Mouse (Mus musculus): ENCODE data around the gene Zfyve28. TPM values are rescaled to one million over a fixed set of nuclear protein-coding genes. Genes with fewer than 3 reads are reported as not detected.

The Zfyve28 gene
- total RNA-seq (2014; rRNA removed) (12.2 and 14.2 TPM in 2 replicates), polyA plus RNA-seq (2015; fragmentation: Nextera tagmentation; extraction: Ambion mirVana) (3.6 and 4.0 TPM in 2 replicates)

DNA sequence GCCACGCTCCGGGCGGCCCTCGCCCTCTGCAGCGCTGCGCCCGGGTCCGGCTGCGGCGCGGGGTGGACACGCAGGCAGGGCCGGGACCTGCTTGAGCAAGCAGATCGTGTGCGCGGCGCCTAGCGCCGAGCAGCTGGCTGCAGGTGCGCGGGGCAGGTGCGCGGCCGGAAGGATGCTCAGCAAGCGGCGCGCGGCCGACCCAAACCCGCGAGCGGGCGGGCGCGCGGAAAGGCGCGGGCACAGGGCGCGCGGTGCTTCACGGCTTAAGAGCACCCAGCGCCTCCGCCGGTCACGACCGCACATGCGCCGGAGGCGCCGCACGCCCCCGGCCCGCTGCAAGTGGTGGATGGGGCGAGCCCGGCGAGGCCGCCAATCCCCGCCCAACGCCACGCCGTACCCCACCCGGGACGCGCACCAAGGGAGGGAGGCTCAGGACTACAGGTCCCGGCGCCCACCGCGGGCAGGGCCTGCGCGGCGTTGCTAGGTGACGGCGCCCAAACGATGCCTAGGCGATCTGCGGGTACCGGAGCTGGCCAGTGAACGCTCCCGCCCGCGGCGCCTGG is at the start of gene Zfyve28, which contains the start of gene Cfap99:
Zfyve28 (minus strand) TSS at position 296 of the 563 bp plus-strand sequence.
Cfap99 (plus strand) TSS at position 447 of the 563 bp plus-strand sequence.
- peak; percentile 30; the same call in 1 of the 2 replicates for TF ChIP-seq CTCF (IDR thresholded peaks at IDR 0.05; ENCODE audit: low read depth)
- DNase-seq (peak; percentile 98), ATAC-seq (peak; percentile 99)
- Histone ChIP-seq H3K9ac (peak within 1 kb of the TSS; percentile 70), H3K4me2 (ENCODE audit: low read depth) (peak within 1 kb of the TSS; percentile 77), H3K9me3 (ENCODE audit: low read length) (no peaks in the 10 kb centered on the region), H3K4me1 (ENCODE audit: insufficient read depth) (no peaks in the 10 kb centered on the region), H3K36me3 (ENCODE audit: insufficient read depth) (no peaks in the 10 kb centered on the region), H3K4me3 (ENCODE audit: low read depth, low read length) (peak within 1 kb of the TSS; percentile 78), H3K27ac (ENCODE audit: low read depth, low read length) (0 out of 2 replicates have a peak within 1 kb of the TSS, but pooled peaks have one; percentile 29), H3K27me3 (ENCODE audit: insufficient read depth, low read length) (no peaks in the 10 kb centered on the region; the same call in 1 of the 2 replicates)
- 5% methylated on average over 58 of the region's 83 CpGs for WGBS

DNA sequence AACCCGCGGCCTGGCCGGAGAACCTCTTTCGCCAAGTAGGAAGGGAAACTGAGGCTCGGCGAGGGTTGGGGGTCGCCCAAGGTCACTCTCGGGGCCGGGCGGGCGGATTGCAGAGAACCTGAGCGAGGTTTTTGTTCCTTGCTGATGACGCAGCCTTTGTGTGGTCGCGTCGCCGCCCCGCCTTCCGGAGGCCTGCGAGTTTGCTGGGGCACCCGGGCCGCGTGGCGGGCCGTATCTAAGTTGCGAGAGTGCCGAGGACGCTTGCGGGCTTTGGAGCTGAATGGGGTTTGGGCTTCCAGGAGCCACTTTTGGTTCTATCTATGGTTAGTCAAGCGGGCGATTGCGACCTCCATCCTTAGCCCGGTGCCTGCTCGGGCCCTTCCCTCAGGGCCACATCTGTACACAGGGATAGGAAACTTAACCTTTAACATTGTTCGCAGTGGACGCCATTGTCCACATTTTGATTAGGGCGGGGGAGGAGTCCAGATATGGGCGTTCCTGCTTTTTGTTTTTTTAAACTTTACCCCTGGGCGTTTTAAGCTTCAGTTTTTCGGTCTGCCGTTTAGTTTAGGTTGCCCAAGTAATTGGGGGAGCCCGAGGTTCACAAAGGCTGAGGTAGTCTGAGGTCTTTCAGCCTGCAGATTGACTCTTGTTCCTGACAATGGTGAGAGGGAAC is 48.7 kb upstream of the Zfyve28 start:
- H3K27ac ChIP-seq (ENCODE audit: low read depth, low read length) = peak overlapping the region; percentile 97
- ATAC-seq = peak; percentile 36
- DNase-seq = peak; percentile 62
- H3K4me1 ChIP-seq (ENCODE audit: insufficient read depth) = peaks cover 12% of the 10 kb centered on the region; the same call in 1 of the 2 replicates
- H3K4me3 ChIP-seq (ENCODE audit: low read depth, low read length) = peak overlapping the region; percentile 98
- under 1% methylated on average over 42 of the region's 42 CpGs for WGBS
- H3K9me3 ChIP-seq (ENCODE audit: low read length) = no peaks in the 10 kb centered on the region
- H3K36me3 ChIP-seq (ENCODE audit: insufficient read depth) = no peaks in the 10 kb centered on the region
- peak overlapping the region; percentile 61 for H3K4me2 ChIP-seq (ENCODE audit: low read depth)
- no peaks in the 10 kb centered on the region for H3K27me3 ChIP-seq (ENCODE audit: insufficient read depth, low read length)
- peak overlapping the region; percentile 97 for H3K9ac ChIP-seq
- TF ChIP-seq CTCF (IDR thresholded peaks at IDR 0.05; ENCODE audit: low read depth) = no peak

DNA sequence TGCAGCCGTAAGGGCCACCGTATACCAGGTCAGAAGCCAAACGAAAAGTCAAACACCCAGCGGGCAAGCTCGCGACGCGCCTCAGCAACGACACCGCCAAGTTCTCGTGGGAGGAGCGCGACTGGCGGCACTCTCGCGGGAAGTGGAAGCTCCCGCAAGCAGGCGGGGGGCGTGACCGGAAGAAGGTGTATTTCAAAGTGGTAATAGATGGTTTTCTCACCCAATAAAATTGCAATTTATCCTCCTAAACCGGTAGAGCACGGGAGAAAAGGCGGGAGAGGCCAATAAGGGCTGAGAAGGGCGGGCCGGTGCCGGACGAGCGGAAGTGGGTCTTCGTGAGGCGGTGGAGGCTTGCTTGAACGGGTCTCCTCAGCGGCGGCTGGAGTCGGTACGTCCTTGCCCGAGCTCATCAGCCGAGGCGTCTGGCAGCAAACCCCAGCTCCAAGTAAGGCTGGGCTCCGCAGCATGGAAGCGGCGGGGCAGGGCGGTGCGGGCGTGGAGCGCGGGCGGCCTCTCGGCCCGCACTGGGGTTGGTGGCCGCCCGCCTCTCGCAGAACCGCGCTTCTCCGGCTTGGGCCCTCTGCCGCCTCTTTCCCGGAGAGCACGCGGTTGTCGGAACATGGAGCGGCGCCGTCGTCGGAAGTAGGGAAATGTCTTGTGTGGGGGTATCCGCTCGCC is 48.0 kb upstream of the Zfyve28 start, which contains the start of gene Rnf4:
Rnf4 (plus strand) TSS at position 193 of the 678 bp plus-strand sequence.
- TF ChIP-seq CTCF (IDR thresholded peaks at IDR 0.05; ENCODE audit: low read depth) = no peak
- H3K4me3 ChIP-seq (ENCODE audit: low read depth, low read length) = peak within 1 kb of the TSS; percentile 98
- H3K27ac ChIP-seq (ENCODE audit: low read depth, low read length) = peak within 1 kb of the TSS; percentile 97
- peak; percentile 98 for DNase-seq
- no peaks in the 10 kb centered on the region for H3K36me3 ChIP-seq (ENCODE audit: insufficient read depth)
- peak within 1 kb of the TSS; percentile 92 for H3K4me2 ChIP-seq (ENCODE audit: low read depth)
- no peaks in the 10 kb centered on the region for H3K9me3 ChIP-seq (ENCODE audit: low read length)
- ATAC-seq = peak; percentile 98
- under 1% methylated on average over 67 of the region's 67 CpGs for WGBS
- peak within 1 kb of the TSS; percentile 97 for H3K9ac ChIP-seq
- peaks cover 12% of the 10 kb centered on the region; the same call in 1 of the 2 replicates for H3K4me1 ChIP-seq (ENCODE audit: insufficient read depth)
- H3K27me3 ChIP-seq (ENCODE audit: insufficient read depth, low read length) = no peaks in the 10 kb centered on the region

DNA sequence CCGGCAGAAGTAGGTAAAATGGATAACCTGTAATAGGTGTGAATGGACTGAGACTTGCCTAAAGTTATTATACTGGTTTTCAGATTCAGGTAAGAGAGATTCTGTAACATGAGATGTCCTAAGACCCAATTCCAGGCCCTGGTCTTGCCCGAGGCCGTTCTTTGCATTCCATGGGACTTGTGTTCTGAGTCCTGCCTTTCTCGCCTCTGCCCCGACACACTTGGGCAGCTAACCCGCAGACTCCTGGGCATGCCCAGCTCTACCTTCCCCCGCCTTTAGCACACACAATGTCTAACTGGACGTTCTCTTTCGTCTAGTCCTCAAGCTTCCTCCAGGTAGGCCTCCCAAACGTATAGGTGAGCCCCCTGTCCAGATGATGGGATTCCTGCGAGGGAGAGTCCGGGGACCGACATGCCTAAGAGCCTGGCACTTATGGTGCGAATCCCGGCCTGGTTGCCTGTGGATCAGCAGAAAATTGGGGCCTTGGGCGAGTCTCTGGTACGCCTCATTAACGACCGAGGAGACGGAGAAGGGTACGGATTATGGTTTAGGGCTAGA is 47.4 kb upstream of the Zfyve28 start:
- Histone ChIP-seq H3K4me3 (ENCODE audit: low read depth, low read length) (peak overlapping the region; percentile 98), H3K27ac (ENCODE audit: low read depth, low read length) (peak overlapping the region; percentile 97), H3K27me3 (ENCODE audit: insufficient read depth, low read length) (no peaks in the 10 kb centered on the region), H3K4me1 (ENCODE audit: insufficient read depth) (peaks cover 12% of the 10 kb centered on the region; the same call in 1 of the 2 replicates), H3K36me3 (ENCODE audit: insufficient read depth) (no peaks in the 10 kb centered on the region), H3K9me3 (ENCODE audit: low read length) (no peaks in the 10 kb centered on the region), H3K9ac (peak overlapping the region; percentile 97), H3K4me2 (ENCODE audit: low read depth) (peak overlapping the region; percentile 92)
- WGBS = 1% methylated on average over 21 of the region's 21 CpGs
- peak; percentile 57 for ATAC-seq
- DNase-seq = no peak
- TF ChIP-seq CTCF (IDR thresholded peaks at IDR 0.05; ENCODE audit: low read depth) = no peak

DNA sequence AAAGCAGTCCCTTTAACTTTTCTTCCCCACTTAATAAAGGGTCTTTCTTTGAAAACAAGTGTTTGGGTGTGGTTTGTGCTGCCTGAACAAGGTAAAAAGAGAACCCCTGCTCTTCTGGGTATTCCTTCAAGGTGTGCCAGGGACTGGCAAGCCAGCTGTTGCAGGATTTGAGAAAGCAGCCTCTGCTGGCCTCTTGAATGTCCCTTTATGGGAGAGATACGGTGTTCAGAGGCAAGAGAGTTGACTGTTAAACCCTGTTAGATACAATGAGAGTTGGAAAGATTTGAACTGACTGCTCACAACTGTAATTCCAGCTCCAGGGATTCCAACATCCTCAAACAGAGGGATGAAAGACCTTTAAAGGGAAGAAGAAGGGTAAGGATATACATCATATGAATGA is 45.8 kb upstream of the Zfyve28 start:
- H3K4me3 ChIP-seq (ENCODE audit: low read depth, low read length) = no peak overlapping the region
- ATAC-seq = no peak
- H3K9ac ChIP-seq = no peak overlapping the region
- H3K36me3 ChIP-seq (ENCODE audit: insufficient read depth) = no peaks in the 10 kb centered on the region
- H3K4me1 ChIP-seq (ENCODE audit: insufficient read depth) = peaks cover 12% of the 10 kb centered on the region; the same call in 1 of the 2 replicates
- 86% methylated on average over 1 of the region's 1 CpGs for WGBS
- H3K9me3 ChIP-seq (ENCODE audit: low read length) = no peaks in the 10 kb centered on the region
- no peak for DNase-seq
- H3K4me2 ChIP-seq (ENCODE audit: low read depth) = no peak overlapping the region
- no peak for TF ChIP-seq CTCF (IDR thresholded peaks at IDR 0.05; ENCODE audit: low read depth)
- H3K27ac ChIP-seq (ENCODE audit: low read depth, low read length) = no peak overlapping the region
- H3K27me3 ChIP-seq (ENCODE audit: insufficient read depth, low read length) = no peaks in the 10 kb centered on the region

DNA sequence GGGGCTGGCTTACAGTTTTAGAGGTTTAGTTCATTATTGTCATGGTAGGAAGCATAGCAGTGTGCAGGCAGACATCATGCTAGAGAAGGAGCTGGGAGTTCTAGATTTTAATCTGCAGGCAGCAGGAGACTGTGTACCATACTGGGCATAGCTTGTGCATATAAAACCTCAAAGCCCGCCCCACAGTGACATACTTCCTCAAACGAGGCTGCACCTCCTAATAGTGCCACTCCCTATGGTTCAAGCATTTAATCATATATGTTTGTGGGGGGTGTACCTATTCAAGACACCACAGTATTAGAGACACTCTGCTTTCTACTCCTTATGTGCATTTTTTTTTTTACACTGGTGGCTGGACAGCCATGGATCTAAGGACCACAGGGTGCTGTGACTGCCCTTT is 41.9 kb upstream of the Zfyve28 start:
- no peak overlapping the region for H3K27ac ChIP-seq (ENCODE audit: low read depth, low read length)
- H3K4me3 ChIP-seq (ENCODE audit: low read depth, low read length) = no peak overlapping the region
- H3K4me2 ChIP-seq (ENCODE audit: low read depth) = no peak overlapping the region
- no peaks in the 10 kb centered on the region for H3K9me3 ChIP-seq (ENCODE audit: low read length)
- TF ChIP-seq CTCF (IDR thresholded peaks at IDR 0.05; ENCODE audit: low read depth) = no peak
- ATAC-seq (no peak), DNase-seq (no peak)
- no peak overlapping the region for H3K9ac ChIP-seq
- H3K36me3 ChIP-seq (ENCODE audit: insufficient read depth) = no peaks in the 10 kb centered on the region
- peaks cover under 1% of the 10 kb centered on the region; the same call in 1 of the 2 replicates for H3K4me1 ChIP-seq (ENCODE audit: insufficient read depth)
- H3K27me3 ChIP-seq (ENCODE audit: insufficient read depth, low read length) = no peaks in the 10 kb centered on the region
- WGBS = 89% methylated on average over 2 of the region's 2 CpGs

Data from forebrain, postnatal 0 days (tissue).